Mouse (Mus musculus): ENCODE data around the gene Col24a1.

DNA sequence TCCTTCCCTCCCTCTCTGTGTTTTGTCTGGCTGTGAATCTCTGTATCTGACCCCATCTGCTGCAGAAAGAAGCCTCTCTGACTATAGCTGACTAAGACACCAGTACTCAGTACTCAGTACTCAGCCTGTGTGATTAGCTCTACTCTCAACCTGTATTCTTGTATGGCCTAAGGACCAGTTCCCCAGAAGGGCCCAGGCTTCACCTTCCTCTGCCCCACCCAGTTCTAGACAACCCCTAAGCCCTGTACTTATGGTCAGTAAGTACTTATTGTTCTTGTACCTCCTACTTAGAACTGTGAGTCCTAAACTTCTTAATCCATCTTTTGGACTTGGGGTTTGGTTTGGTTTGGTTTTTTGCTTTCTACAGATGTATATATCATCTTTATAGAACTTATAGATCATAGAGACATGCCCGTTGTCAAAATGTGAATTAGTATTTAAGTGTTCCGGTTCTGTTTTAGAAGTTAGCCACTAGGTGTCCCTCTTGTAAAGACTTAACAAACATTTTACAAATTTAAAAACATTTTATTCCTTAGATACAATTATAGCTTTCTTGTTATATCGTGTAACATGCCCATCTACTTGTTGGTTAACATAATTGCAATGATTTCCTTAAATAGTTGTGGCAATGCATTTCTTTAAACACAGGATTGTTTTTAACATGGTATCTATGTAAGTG lies 291.4 kb downstream of the Col24a1 start:
- no peak for TF ChIP-seq POLR2A (IDR thresholded peaks at IDR 0.05; ENCODE audit: insufficient read length, low read depth)
- TF ChIP-seq SRF (IDR thresholded peaks at IDR 0.05; ENCODE audit: control insufficient read depth, insufficient read length, low read depth) = no peak
- TF ChIP-seq MAX (IDR thresholded peaks at IDR 0.05; ENCODE audit: low read depth) = no peak
- no peak for TF ChIP-seq USF1 (IDR thresholded peaks at IDR 0.05; ENCODE audit: low read depth)
- no peak for TF ChIP-seq REST (IDR thresholded peaks at IDR 0.05; ENCODE audit: insufficient read depth, insufficient read length)
- no peak for TF ChIP-seq MYOG (IDR thresholded peaks at IDR 0.05; ENCODE audit: control insufficient read depth in 1 of 3, insufficient read depth in 1 of 3, insufficient read length in 2 of 3, low read depth in 2 of 3)
- TF ChIP-seq CEBPB (IDR thresholded peaks at IDR 0.05; ENCODE audit: insufficient read depth, poor library complexity, severe bottlenecking) = no peak
- TF ChIP-seq TCF3 (IDR thresholded peaks at IDR 0.05; ENCODE audit: insufficient read length, low read depth) = no peak
- no peak for TF ChIP-seq MYOD1 (IDR thresholded peaks at IDR 0.05; ENCODE audit: control insufficient read depth in 1 of 3, insufficient read length in 2 of 3, low read depth in 2 of 3)
- no peak for TF ChIP-seq TCF12 (IDR thresholded peaks at IDR 0.05; ENCODE audit: insufficient read depth, poor library complexity, severe bottlenecking)
- TF ChIP-seq POLR2AphosphoS2 (IDR thresholded peaks at IDR 0.05; ENCODE audit: insufficient read length, low read depth) = no peak
- TF ChIP-seq E2F4 (IDR thresholded peaks at IDR 0.05; ENCODE audit: insufficient read depth) = no peak
